Mouse (Mus musculus) myocyte (in vitro differentiated cells): ENCODE results near the gene Vkorc1.

Experiments used
- CEBPB ChIP-seq: IDR thresholded peaks from 2 replicates; pipeline ENCODE4 v1.6.1; 2011; ENCODE audit warnings: mild to moderate bottlenecking, moderate library complexity; ENCODE audit not compliant: poor library complexity, insufficient read depth, severe bottlenecking
- MAX ChIP-seq: IDR thresholded peaks from one replicate; pipeline ENCODE4 v1.6.1; 2011; ENCODE audit warnings: low read depth, mild to moderate bottlenecking, control low read depth
- POLR2A ChIP-seq: IDR thresholded peaks from one replicate; pipeline ENCODE4 v1.6.1; 2011; ENCODE audit warnings: low read depth, mild to moderate bottlenecking, control low read depth, moderate library complexity; ENCODE audit not compliant: insufficient read length
- TCF3 ChIP-seq: IDR thresholded peaks from one replicate; pipeline ENCODE4 v1.6.1; 2011; ENCODE audit warnings: low read depth, control low read depth; ENCODE audit not compliant: insufficient read length
- USF1 ChIP-seq: IDR thresholded peaks from one replicate; pipeline ENCODE4 v1.6.1; 2011; ENCODE audit warnings: low read depth, mild to moderate bottlenecking, control low read depth, moderate library complexity

DNA sequence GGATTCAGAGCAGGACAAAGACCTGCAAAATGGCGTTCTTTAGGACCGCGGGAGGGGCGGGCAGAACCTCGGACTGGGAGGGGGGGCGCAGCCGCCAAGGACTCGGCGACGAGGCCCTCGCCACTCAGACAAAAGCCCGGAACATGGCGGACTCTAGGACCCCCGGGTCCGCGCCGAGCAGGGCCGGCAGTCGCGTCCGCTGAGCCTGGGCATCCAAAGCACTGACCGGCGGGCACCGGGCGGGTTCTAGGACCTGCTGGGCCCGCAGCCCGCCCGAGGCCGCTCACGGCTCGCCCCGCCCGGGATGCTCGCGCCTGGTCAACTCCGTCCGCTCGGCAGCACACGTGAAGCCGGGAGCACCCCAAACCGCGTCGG is 19.8 kb downstream of the Vkorc1 start:
- TF ChIP-seq POLR2A (no peak), TCF3 (no peak), USF1 (no peak), CEBPB (no peak), MAX (no peak)
